Mouse (Mus musculus) stomach, postnatal 0 days (tissue): ENCODE measurements around the gene Ccng2. TPM values are rescaled to one million over a fixed set of nuclear protein-coding genes. Genes with fewer than 3 reads are reported as not detected.
A peak's percentile ranks its signal among the peaks of the same experiment; 100 is the strongest.

Experiments
- ATAC-seq: fragments of 200-750 bp; cut with Nextera tagmentation; 2 replicates; pipeline ENCODE4 v1.8.0; 2017; ENCODE audit not compliant: low FRiP score, low TSS enrichment
- DNase-seq: peaks from one replicate; pipeline ENCODE4 v3.0.0-alpha.2; 2016; ENCODE audit warnings: low spot score
- H3K27ac ChIP-seq: fragments of 300-500 bp; sonication (generic); replicated peaks from 2 replicates; pipeline ENCODE4 v1.5.1; 2014; ENCODE audit warnings: mild to moderate bottlenecking, control low read depth
- H3K27me3 ChIP-seq: fragments of 300-500 bp; sonication (generic); 2 replicates; pipeline ENCODE4 v1.6.1; 2014; ENCODE audit warnings: low read length; ENCODE audit not compliant: control insufficient read depth, insufficient read depth
- H3K36me3 ChIP-seq: fragments of 300-500 bp; sonication (generic); 2 replicates; pipeline ENCODE4 v1.6.1; 2014; ENCODE audit warnings: low read length, mixed read lengths; ENCODE audit not compliant: control insufficient read depth, insufficient read depth
- H3K4me1 ChIP-seq: fragments of 300-500 bp; sonication (generic); replicated peaks from 2 replicates; pipeline ENCODE4 v1.6.1; 2014; ENCODE audit warnings: antibody characterized with exemption; ENCODE audit not compliant: control insufficient read depth, insufficient read depth
- H3K4me2 ChIP-seq: fragments of 300-500 bp; sonication (generic); replicated peaks from 2 replicates; pipeline ENCODE4 v1.6.1; 2014; ENCODE audit warnings: low read depth, mild to moderate bottlenecking, control low read depth, moderate library complexity
- H3K4me3 ChIP-seq: fragments of 300-500 bp; sonication (generic); 2 replicates; pipeline ENCODE4 v1.5.1; 2014; ENCODE audit warnings: low read depth, low read length, control low read depth
- H3K9ac ChIP-seq: fragments of 300-500 bp; sonication (generic); 2 replicates; pipeline ENCODE4 v1.6.1; 2014; ENCODE audit warnings: mild to moderate bottlenecking, low read length, control low read depth, mixed read lengths
- H3K9me3 ChIP-seq: fragments of 300-500 bp; sonication (generic); 2 replicates; pipeline ENCODE4 v1.6.1; 2016; ENCODE audit warnings: low read length; ENCODE audit not compliant: control insufficient read depth
- CTCF ChIP-seq: IDR thresholded peaks from 2 replicates; pipeline ENCODE4 v1.5.1; 2016; ENCODE audit warnings: antibody characterized with exemption, low read depth, mild to moderate bottlenecking, moderate library complexity
- EP300 ChIP-seq: optimal IDR thresholded peaks from 2 replicates; pipeline ENCODE3; 2016; ENCODE audit warnings: antibody characterized with exemption
- WGBS: fragments of 180-500 bp; shearing (Covaris S2); extraction: QIAGEN DNeasy Blood & Tissue Kit; methylation state at CpG from one replicate; pipeline ENCODE4 v1.1.7; 2014; 5-methylcytosine and 5-hydroxymethylcytosine counted together
- polyA plus RNA-seq: library from polyadenylated mRNA; unstranded; fragments of >200 nt; fragmentation: Nextera tagmentation; extraction: Ambion mirVana; gene quantifications from 2 replicates; pipeline ENCODE4 v1.2.1, GENCODE M21; 2015

The Ccng2 gene
- polyA plus RNA-seq, 1 experiment from 2014 or later, result 18.4 TPM

DNA sequence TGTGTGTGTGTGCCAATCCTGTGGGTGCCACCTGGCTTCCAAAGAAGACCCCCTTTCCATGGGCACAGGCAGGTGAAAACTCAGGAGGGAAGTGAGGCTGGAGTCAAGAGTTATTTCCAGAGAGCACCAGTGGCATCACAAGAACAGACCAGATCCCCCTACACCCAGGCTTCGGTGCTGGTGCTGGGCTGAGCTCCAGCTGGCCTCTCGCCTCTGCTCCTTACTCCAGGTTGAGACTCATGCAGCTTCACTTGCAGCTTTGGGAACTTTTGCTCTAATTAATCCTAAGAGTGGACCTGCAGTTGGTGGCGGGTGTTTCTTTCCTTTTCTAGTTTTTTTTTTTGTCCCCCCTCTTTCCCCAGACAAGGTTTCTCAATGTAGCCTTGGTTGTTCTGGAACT, 30.3 kb downstream of the Ccng2 start:
- Histone ChIP-seq H3K9ac (no peak overlapping the region), H3K4me2 (no peak overlapping the region), H3K27ac (no peak overlapping the region), H3K4me3 (no peak overlapping the region), H3K9me3 (no peaks in the 10 kb centered on the region), H3K27me3 (no peaks in the 10 kb centered on the region), H3K36me3 (no peaks in the 10 kb centered on the region), H3K4me1 (no peaks in the 10 kb centered on the region)
- TF ChIP-seq EP300, result no peak
- DNase-seq, result no peak
- no peak for ATAC-seq
- 79% methylated on average over 3 of the region's 3 CpGs for WGBS

DNA sequence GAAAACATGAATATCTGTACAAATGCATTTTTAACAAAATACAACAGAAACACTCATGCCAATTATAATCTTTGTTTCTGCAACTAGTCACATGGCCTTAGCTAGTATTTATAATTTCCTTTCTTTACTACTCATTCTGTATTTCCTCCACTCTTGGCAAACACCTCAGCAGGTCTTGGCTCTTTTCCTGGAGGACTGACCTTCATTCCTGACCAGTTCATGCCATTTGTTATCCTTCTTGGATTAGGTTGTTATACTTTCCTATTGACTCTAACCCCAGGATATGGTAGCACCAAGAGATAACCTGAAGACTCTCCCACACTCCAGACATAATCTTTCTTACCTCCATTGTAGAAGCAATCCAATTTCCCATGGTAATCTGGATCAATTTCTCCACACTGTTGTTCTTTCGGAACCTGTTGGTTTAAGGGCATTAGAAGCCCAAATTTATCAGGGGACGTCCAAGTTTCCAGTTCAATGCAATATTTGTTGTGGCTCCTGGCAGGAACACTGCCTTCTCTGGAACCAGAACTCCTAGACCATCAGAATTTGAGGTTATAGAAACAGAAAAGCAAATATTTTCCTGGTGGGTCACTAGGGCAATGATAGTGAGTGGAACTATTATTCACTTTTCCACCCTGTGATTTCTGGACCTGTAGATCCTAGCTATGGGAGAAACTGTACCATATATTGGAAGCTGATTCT, 38.2 kb downstream of the Ccng2 start:
- H3K27ac ChIP-seq, result no peak overlapping the region
- H3K4me2 ChIP-seq, result no peak overlapping the region
- TF ChIP-seq CTCF, result no peak
- TF ChIP-seq EP300, result no peak
- H3K9me3 ChIP-seq, result no peaks in the 10 kb centered on the region
- DNase-seq (no peak), ATAC-seq (no peak)
- H3K36me3 ChIP-seq, result no peaks in the 10 kb centered on the region
- H3K9ac ChIP-seq, result no peak overlapping the region
- H3K4me1 ChIP-seq, result no peaks in the 10 kb centered on the region
- H3K27me3 ChIP-seq, result no peaks in the 10 kb centered on the region
- 65% methylated on average over 2 of the region's 2 CpGs for WGBS
- no peak overlapping the region for H3K4me3 ChIP-seq

- WGBS, result 85% methylated on average over 2 of the region's 2 CpGs
These were observed 41.9 kb downstream of the Ccng2 start for GRCm38 (mm10) chr5:93308909-93309308.

DNA sequence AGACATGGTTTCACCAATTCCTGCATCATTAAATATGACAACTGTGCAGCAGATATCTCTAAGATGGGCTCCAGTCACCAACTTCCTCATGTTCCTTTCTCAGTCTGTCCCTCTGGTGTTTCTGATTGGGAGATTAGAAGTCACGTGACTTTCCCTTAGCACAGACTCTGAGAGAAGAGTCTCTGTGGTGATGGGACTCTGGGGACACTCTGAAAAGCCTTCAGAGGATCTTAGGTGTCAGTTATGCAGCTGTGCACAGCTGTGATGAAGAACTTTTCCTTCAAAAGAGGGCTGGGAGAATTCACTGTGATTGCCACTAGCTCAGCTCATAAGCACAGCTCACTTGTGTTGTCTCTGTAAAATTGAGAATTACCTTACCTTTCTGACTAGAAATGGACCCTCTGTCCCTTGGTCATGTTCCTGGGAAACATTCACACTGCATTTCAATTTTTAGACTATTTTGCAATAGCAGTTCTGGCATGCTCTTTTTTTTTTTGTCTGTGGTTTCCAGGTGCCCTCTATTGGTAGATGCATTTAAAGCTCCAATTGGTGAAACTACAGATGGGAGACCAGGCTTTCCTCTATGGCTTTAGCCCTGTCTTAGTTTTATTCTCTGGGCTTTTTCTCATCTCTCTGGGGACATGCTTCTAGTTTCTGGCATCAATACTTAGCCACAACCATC, 56.4 kb downstream of the Ccng2 start:
- Histone ChIP-seq H3K4me3 (no peak overlapping the region), H3K4me1 (no peaks in the 10 kb centered on the region), H3K36me3 (no peaks in the 10 kb centered on the region), H3K9me3 (no peaks in the 10 kb centered on the region), H3K4me2 (no peak overlapping the region), H3K27me3 (no peaks in the 10 kb centered on the region), H3K27ac (no peak overlapping the region), H3K9ac (no peak overlapping the region)
- WGBS, result 39% methylated on average over 1 of the region's 1 CpGs
- no peak for ATAC-seq
- no peak for DNase-seq
- TF ChIP-seq EP300 (no peak), CTCF (peak; percentile 75)

More at GRCm38 (mm10) chr5:93308909-93309308, 41.9 kb downstream of the Ccng2 start:
- Histone ChIP-seq H3K4me3 (no peak overlapping the region), H3K4me1 (no peaks in the 10 kb centered on the region), H3K9me3 (no peaks in the 10 kb centered on the region), H3K4me2 (no peak overlapping the region), H3K9ac (no peak overlapping the region), H3K27ac (no peak overlapping the region), H3K36me3 (no peaks in the 10 kb centered on the region), H3K27me3 (no peaks in the 10 kb centered on the region)
- ATAC-seq, result no peak
- TF ChIP-seq EP300 (no peak), CTCF (no peak)
- DNase-seq, result no peak

Other genes starting within 250 kb of the Ccng2 start
- 1.7 and 2.1 TPM in 2 replicates for gene Sowahb, start 222.2 kb upstream of the Ccng2 start, polyA plus RNA-seq
- 37.9 and 42.5 TPM in 2 replicates for gene Sept11, start 173.8 kb upstream of the Ccng2 start, polyA plus RNA-seq
- gene Ccni, start 60.8 kb upstream of the Ccng2 start, polyA plus RNA-seq, result 48.4 and 50.8 TPM in 2 replicates
- 1.1 and 1.3 TPM in 2 replicates for gene 2010109A12Rik, start 60.7 kb upstream of the Ccng2 start, polyA plus RNA-seq